Mouse (Mus musculus): ENCODE measurements around the gene Fam104a.

Fam104a gene

GRCm38 (mm10) chr11:113627785-113628184, 56.2 kb downstream of the Fam104a start:
- peak; percentile 54 for DNase-seq

- no peak for DNase-seq
These were observed 58.5 kb downstream of the Fam104a start for GRCm38 (mm10) chr11:113625437-113625836.

- DNase-seq, result no peak
These were observed 61.9 kb downstream of the Fam104a start for GRCm38 (mm10) chr11:113622028-113622427.

GRCm38 (mm10) chr11:113621001-113621400, 63.0 kb downstream of the Fam104a start:
- no peak for DNase-seq

- no peak for DNase-seq
These were observed 64.4 kb downstream of the Fam104a start for GRCm38 (mm10) chr11:113619420-113620080.

GRCm38 (mm10) chr11:113618672-113619419, 65.1 kb downstream of the Fam104a start, which contains the start of gene Sstr2:
TSS of gene Sstr2 (plus strand) at chr11:113619342.
- DNase-seq, result peak; percentile 92

GRCm38 (mm10) chr11:113618303-113618671, 65.7 kb downstream of the Fam104a start:
- no peak for DNase-seq

GRCm38 (mm10) chr11:113617132-113617911, 66.6 kb downstream of the Fam104a start:
- DNase-seq, result peak; percentile 93

GRCm38 (mm10) chr11:113614476-113614875, 69.5 kb downstream of the Fam104a start:
- DNase-seq, result peak; percentile 60

- DNase-seq, result peak; percentile 86
These were observed 72.0 kb downstream of the Fam104a start for GRCm38 (mm10) chr11:113611664-113612611.
